Mouse (Mus musculus): ENCODE data around the gene Ano6.

Ano6 gene

GRCm38 (mm10) chr15:95790529-95791071 is at the start of gene Ano6:
Gene Ano6 (plus strand): TSS chr15:95790843.
- DNase-seq, result peak; percentile 93

GRCm38 (mm10) chr15:95742955-95743354 is 47.7 kb upstream of the Ano6 start:
- DNase-seq, result no peak

GRCm38 (mm10) chr15:95743856-95744255 is 46.8 kb upstream of the Ano6 start:
- DNase-seq, result no peak

GRCm38 (mm10) chr15:95745346-95746106 is 45.1 kb upstream of the Ano6 start:
- DNase-seq, result no peak

- DNase-seq, result no peak
These were observed 44.1 kb upstream of the Ano6 start for GRCm38 (mm10) chr15:95746513-95746912.

- no peak for DNase-seq
These were observed 43.4 kb upstream of the Ano6 start for GRCm38 (mm10) chr15:95746955-95747931.

GRCm38 (mm10) chr15:95749216-95749615 is 41.4 kb upstream of the Ano6 start:
- no peak for DNase-seq

- no peak for DNase-seq
These were observed 40.6 kb upstream of the Ano6 start for GRCm38 (mm10) chr15:95750038-95750437.

- DNase-seq, result no peak
These were observed 38.6 kb upstream of the Ano6 start for GRCm38 (mm10) chr15:95751832-95752676.

GRCm38 (mm10) chr15:95752677-95753019 is 38.0 kb upstream of the Ano6 start:
- no peak for DNase-seq

- DNase-seq, result no peak
These were observed 37.6 kb upstream of the Ano6 start for GRCm38 (mm10) chr15:95753031-95753430.

GRCm38 (mm10) chr15:95757169-95757568 is 33.5 kb upstream of the Ano6 start:
- DNase-seq, result peak; percentile 81

GRCm38 (mm10) chr15:95758069-95758468 is 32.6 kb upstream of the Ano6 start:
- DNase-seq, result no peak

- no peak for DNase-seq
These were observed 31.8 kb upstream of the Ano6 start for GRCm38 (mm10) chr15:95758696-95759434.

- DNase-seq, result no peak
These were observed 30.8 kb upstream of the Ano6 start for GRCm38 (mm10) chr15:95759857-95760256.

GRCm38 (mm10) chr15:95761420-95761819 is 29.2 kb upstream of the Ano6 start:
- no peak for DNase-seq

- DNase-seq, result peak; percentile 85
These were observed 27.9 kb upstream of the Ano6 start for GRCm38 (mm10) chr15:95762661-95763303.

GRCm38 (mm10) chr15:95763464-95763863 is 27.2 kb upstream of the Ano6 start:
- no peak for DNase-seq

GRCm38 (mm10) chr15:95765271-95765670 is 25.4 kb upstream of the Ano6 start:
- no peak for DNase-seq

- no peak for DNase-seq
These were observed 24.7 kb upstream of the Ano6 start for GRCm38 (mm10) chr15:95765936-95766335.

GRCm38 (mm10) chr15:95767825-95768224 is 22.8 kb upstream of the Ano6 start:
- DNase-seq, result no peak

Measured in lung, postnatal 14 days (tissue).